Mouse (Mus musculus): Measurements from ENCODE around the gene Synpo2.

Gene Synpo2

DNA sequence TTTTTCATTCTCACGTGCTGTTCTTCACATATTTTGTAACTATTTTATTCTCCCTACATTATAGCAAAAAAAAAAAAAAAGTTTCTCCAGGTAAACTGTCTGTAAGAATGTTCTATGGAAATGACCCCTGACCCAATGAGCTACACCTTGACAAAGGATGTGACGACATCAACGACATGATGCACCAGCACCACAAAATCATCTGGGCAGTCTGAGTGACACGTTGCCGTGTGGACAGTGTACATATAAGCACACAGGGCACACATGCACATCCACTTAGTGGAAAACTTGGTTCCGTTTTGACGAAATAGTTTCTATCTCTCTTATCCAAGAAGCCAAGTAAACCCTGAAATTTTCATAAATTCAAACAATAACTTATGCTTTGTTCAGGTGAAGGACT is 30.5 kb downstream of the Synpo2 start:
- no peak for DNase-seq (ENCODE audit: extremely low read depth, insufficient read length, low spot score)

GRCm38 (mm10) chr3:123205065-123205464 is 30.9 kb downstream of the Synpo2 start:
- DNase-seq (ENCODE audit: extremely low read depth, insufficient read length, low spot score), result no peak

DNA sequence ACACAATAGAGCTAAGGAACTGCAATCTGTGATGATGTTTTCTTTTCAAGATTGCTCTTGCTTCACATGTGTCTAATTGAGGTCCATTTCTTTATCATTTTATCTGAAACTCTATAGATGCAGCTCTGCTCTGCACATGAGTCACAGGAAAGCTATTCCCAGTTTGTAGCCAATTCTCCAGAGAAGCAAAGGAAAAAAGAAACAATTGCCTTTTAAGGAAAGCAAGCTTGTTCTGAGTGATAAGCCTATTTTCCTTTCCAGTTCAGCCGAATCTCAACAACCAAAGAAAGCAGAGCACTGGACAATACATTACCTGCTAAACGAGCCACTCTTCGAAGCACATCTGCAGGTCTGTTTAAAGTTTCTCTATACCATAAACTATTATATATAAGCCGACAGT is 31.3 kb downstream of the Synpo2 start:
- peak; percentile 34 for DNase-seq (ENCODE audit: extremely low read depth, insufficient read length, low spot score)

DNA sequence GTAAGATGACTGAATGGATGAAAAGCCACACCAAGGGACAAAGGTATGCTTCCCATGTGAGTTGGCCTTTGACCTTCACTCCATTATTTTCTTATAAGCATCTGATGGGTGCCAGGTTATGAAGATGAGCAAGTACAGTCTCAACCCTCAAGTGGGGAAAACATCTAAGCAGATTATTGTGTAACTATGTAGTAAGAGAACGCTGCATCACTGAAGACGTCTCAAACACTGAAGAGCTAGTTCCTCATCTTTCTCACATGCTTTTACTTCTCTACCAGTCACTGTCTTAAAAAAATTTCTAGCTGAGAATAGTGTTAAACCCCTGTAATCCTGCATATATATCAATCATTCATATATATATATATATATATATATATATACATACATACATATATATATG is 34.2 kb downstream of the Synpo2 start:
- no peak for DNase-seq (ENCODE audit: extremely low read depth, insufficient read length, low spot score)

DNA sequence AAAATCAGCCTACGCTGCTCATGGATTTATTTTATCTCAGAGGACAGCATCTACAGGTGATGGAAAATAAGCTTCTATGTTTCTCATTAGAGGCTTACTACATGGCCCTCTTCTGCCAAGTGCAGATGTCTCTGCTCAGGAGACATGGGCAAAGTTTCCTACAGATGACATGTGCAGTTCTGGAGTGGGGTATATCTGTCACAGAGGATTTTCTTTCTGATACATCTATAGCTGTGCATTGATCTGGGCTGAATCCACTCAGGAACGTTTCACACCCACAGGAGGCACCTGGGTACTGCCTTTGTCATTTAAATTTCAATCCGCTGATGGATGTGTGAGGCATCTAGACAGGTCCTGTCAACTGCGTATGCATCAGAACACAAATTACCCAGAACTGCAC is 42.2 kb downstream of the Synpo2 start:
- no peak for DNase-seq (ENCODE audit: extremely low read depth, insufficient read length, low spot score)

- DNase-seq (ENCODE audit: extremely low read depth, insufficient read length, low spot score), result no peak
Observed at GRCm38 (mm10) chr3:123191602-123192001, 44.3 kb downstream of the Synpo2 start.

DNA sequence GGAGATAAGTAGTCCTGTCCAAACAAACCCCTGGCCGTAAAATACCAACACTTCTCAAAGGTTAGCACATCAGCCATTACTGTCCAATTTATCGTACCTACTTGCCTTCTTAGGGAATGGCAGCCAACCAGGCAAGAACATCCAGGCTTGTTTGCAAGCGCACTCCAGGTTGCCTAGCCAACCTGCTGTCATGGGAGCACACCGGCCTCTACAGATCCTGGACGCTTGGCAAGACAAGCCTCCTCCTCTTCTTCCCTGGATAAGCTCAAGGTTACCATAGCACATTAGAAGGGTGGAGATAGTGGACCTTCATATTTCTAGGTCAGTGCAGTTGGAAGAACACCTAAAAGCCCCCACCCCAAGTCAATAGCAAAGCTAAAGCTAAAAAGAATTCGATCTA is 45.6 kb downstream of the Synpo2 start:
- DNase-seq (ENCODE audit: extremely low read depth, insufficient read length, low spot score), result no peak

DNA sequence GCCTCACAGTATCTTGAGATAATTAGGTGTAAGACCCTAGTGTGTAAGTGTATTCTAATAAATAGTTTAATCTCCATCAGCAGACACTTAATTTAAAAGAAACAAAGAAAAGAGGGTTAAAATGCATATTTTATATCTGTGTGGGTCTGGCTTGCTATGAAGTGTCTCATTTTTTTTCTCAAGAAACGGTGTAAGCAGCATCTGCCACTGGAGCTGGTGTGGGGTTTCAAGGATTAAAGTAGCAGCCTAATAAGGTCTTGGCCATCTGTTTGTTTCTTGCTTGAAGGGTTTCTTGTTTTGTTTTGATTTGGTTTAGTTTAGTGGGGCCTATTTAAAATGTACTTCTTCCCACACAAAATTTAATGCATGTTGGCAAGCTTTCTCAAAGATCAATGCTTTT is 46.1 kb downstream of the Synpo2 start:
- no peak for DNase-seq (ENCODE audit: extremely low read depth, insufficient read length, low spot score)

GRCm38 (mm10) chr3:123188616-123189230 is 47.2 kb downstream of the Synpo2 start:
- DNase-seq (ENCODE audit: extremely low read depth, insufficient read length, low spot score), result no peak

- no peak for DNase-seq (ENCODE audit: extremely low read depth, insufficient read length, low spot score)
Observed at GRCm38 (mm10) chr3:123187370-123188124, 48.4 kb downstream of the Synpo2 start.

GRCm38 (mm10) chr3:123185238-123185925 is 50.6 kb downstream of the Synpo2 start:
- DNase-seq (ENCODE audit: extremely low read depth, insufficient read length, low spot score), result no peak

GRCm38 (mm10) chr3:123184281-123184680 is 51.7 kb downstream of the Synpo2 start:
- no peak for DNase-seq (ENCODE audit: extremely low read depth, insufficient read length, low spot score)

GRCm38 (mm10) chr3:123179508-123179907 is 56.4 kb downstream of the Synpo2 start:
- DNase-seq (ENCODE audit: extremely low read depth, insufficient read length, low spot score), result no peak

GRCm38 (mm10) chr3:123179041-123179440 is 56.9 kb downstream of the Synpo2 start:
- DNase-seq (ENCODE audit: extremely low read depth, insufficient read length, low spot score), result no peak

DNA sequence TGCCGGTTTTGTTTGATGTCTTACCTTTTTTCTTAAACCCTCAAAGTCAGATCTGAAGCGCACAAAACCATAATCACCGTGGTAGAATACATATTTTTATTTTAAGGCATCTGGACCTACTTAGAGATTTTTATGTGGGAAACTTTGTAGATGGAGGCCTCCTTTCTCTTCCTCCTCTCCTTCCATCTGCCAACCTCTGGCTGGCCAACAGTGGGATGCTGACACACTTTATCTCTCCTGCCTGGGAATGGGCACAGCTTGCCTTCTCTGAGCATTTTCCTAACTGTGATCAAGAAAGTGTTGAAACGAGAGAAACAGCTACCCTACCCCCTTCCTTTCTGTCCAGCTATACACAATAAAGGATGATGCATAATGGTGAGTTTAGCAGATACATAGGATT is 57.5 kb downstream of the Synpo2 start:
- no peak for DNase-seq (ENCODE audit: extremely low read depth, insufficient read length, low spot score)

DNA sequence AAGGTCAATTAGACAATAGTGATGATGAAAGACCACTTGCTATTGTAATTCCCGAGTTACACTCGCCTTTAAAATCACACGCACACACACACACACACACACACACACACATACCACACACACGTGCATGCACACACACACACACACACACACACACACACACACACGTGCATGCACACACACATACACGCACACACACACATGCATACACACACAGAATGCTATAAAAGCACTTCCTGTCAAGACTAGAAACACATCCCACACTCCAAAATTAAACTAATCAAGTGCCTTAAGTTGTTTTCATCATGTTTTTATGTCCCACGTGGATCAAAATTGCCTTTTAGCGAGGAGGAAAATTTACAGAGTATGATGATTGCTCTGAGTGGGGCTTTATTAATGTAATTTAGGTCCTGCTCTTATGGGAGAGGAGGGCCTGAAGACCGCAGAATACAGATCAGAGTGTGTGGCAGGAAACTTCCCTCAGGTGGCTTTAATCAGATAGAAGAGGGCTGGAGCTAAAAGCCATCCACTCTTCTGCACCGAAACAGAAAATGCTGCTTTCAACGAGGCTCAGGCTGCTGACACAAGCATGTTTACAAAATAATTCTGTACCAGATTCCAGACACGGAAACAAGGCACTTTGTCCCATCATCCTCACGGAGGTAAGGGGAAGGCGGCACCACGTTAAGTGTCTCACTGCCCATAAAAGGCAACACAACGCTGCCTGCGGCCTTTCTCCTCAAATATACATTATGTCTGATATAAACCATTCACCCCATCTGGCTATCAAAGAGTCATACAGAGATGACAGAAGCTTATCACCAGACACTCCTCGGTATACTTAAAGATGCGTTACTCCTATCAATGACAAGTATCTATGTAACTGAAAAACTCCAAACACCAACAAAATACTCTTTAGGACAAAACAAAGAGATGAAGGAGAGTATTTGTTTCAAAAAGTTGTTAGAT is 59.3 kb downstream of the Synpo2 start:
- no peak for DNase-seq (ENCODE audit: extremely low read depth, insufficient read length, low spot score)

- no peak for DNase-seq (ENCODE audit: extremely low read depth, insufficient read length, low spot score)
Observed at GRCm38 (mm10) chr3:123175142-123175541, 60.8 kb downstream of the Synpo2 start.

GRCm38 (mm10) chr3:123174379-123174697 is 61.6 kb downstream of the Synpo2 start:
- no peak for DNase-seq (ENCODE audit: extremely low read depth, insufficient read length, low spot score)

- no peak for DNase-seq (ENCODE audit: extremely low read depth, insufficient read length, low spot score)
Observed at GRCm38 (mm10) chr3:123173553-123174378, 62.2 kb downstream of the Synpo2 start.

DNA sequence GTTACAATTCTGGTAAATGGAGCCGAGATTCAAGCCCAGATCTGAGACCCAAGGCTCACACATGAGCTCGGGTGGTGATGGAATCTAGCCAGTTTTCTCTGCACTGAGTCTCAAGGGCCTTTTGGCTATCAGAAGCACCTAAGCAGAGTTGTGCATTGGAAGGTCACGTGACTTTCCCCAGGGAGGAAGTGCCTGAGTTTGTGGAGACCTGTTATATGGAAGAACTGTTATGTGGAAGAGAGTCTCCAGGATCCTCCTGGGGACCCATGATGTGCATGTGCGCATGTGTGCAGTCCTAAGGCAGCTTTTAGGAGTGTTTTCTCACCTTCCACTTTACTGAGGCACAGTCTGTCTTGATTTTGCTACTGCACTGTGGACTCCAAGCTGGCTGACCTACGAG is 63.8 kb downstream of the Synpo2 start:
- no peak for DNase-seq (ENCODE audit: extremely low read depth, insufficient read length, low spot score)

All from 3134 (cell line).